ENCODE assay signal across 8 mouse cellular contexts in the genomic region with DNA sequence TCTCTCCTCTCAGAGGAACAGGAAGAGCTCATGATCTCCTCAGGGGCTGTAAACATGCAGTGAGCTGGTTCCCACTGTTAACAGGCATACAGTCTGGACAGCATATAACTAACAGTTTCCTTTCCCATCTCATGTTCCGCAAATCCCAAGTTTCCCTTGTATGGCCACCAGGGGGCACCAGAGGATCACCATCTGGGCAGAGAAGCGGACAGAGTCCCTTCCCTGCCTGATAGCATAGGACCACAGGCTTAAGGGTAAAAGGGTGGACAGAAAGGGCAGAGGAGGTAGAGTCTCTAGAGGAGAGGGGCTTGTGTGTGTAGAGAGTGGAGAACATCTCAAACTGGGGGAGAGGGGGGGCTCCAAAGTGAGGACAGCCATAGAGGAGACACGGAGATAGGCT.
DNase-seq lines count a peak whose midpoint lies in the region; ATAC-seq and TF ChIP-seq lines count a peak whose summit lies in the region.

No protein-coding gene starts in this region.

- H3K9me3 ChIP-seq in heart, postnatal 0 days (replicated peaks; ENCODE audit: control insufficient read depth, low read length) = no peaks in the 10 kb centered on the region
- H3K9me3 ChIP-seq in liver, embryonic 14.5 days (ENCODE audit: control insufficient read depth, low read length) = no peaks in the 10 kb centered on the region
- H3K9me3 ChIP-seq in neural tube, embryonic 12.5 days = no peaks in the 10 kb centered on the region
- no peaks in the 10 kb centered on the region for H3K9me3 ChIP-seq in stomach, embryonic 16.5 days (replicated peaks; ENCODE audit: control insufficient read depth, low read length)

- H3K4me1 ChIP-seq in heart, postnatal 0 days (ENCODE audit: control insufficient read depth, insufficient read depth) = no peaks in the 10 kb centered on the region
- no peaks in the 10 kb centered on the region for H3K4me1 ChIP-seq in liver, embryonic 14.5 days (replicated peaks; ENCODE audit: control insufficient read depth in 2 of 2, insufficient read depth in 2 of 2, low read length in 1 of 2)
- peaks cover 30% of the 10 kb centered on the region for H3K4me1 ChIP-seq in neural tube, embryonic 12.5 days
- peaks cover 7% of the 10 kb centered on the region for H3K4me1 ChIP-seq in stomach, embryonic 16.5 days (ENCODE audit: control insufficient read depth, insufficient read depth, low read length)

- TF ChIP-seq EP300 in heart, postnatal 0 days (IDR thresholded peaks at IDR 0.05; ENCODE audit: low read depth) = no peak
- TF ChIP-seq EP300 in liver, embryonic 14.5 days (IDR thresholded peaks at IDR 0.05; ENCODE audit: low read depth) = no peak

- H3K27ac ChIP-seq in heart, postnatal 0 days (ENCODE audit: low read depth) = no peak overlapping the region
- no peak overlapping the region for H3K27ac ChIP-seq in liver, embryonic 14.5 days
- no peak overlapping the region for H3K27ac ChIP-seq in neural tube, embryonic 12.5 days
- H3K27ac ChIP-seq in stomach, embryonic 16.5 days (ENCODE audit: low read length) = no peak overlapping the region

- no peaks in the 10 kb centered on the region for H3K36me3 ChIP-seq in heart, postnatal 0 days (replicated peaks; ENCODE audit: control insufficient read depth, insufficient read depth, low read length)
- no peaks in the 10 kb centered on the region for H3K36me3 ChIP-seq in liver, embryonic 14.5 days (replicated peaks; ENCODE audit: control insufficient read depth, insufficient read depth, low read depth)
- no peaks in the 10 kb centered on the region for H3K36me3 ChIP-seq in neural tube, embryonic 12.5 days
- H3K36me3 ChIP-seq in stomach, embryonic 16.5 days (ENCODE audit: control insufficient read depth, insufficient read depth, low read length) = no peaks in the 10 kb centered on the region

- peak; percentile 68 for ATAC-seq in erythroid progenitor cell, adult 5-6 weeks (replicated peaks; ENCODE audit: low FRiP score, poor library complexity, severe bottlenecking)
- peak; percentile 66 for ATAC-seq in heart, postnatal 0 days (ENCODE audit: insufficient read depth, low read depth)
- peak; percentile 24; the same call in 1 of the 2 replicates for ATAC-seq in liver, embryonic 14.5 days (ENCODE audit: insufficient read depth)
- peak; percentile 32; the same call in 1 of the 2 replicates for ATAC-seq in neural tube, embryonic 12.5 days (ENCODE audit: low FRiP score, low read depth)
- ATAC-seq in stomach, embryonic 16.5 days (ENCODE audit: insufficient read depth, low FRiP score) = peak; percentile 26; the same call in 1 of the 2 replicates

- peaks cover 47% of the 10 kb centered on the region for H3K27me3 ChIP-seq in heart, postnatal 0 days (ENCODE audit: control insufficient read depth, insufficient read depth, low read length)
- H3K27me3 ChIP-seq in liver, embryonic 14.5 days (ENCODE audit: control insufficient read depth, insufficient read depth, low read length) = peaks cover 14% of the 10 kb centered on the region
- H3K27me3 ChIP-seq in neural tube, embryonic 12.5 days (replicated peaks) = peaks cover 20% of the 10 kb centered on the region
- peaks cover 21% of the 10 kb centered on the region for H3K27me3 ChIP-seq in stomach, embryonic 16.5 days (ENCODE audit: control insufficient read depth, insufficient read depth, low read length)

- DNase-seq in CD4-positive helper T cell, adult 2 months (ENCODE audit: low read depth, low spot score) = peak; percentile 56
- peak; percentile 76 for DNase-seq in brain, embryonic 18.5 days (ENCODE audit: low read depth, low spot score)
- DNase-seq in heart, postnatal 0 days (ENCODE audit: low spot score) = peak; percentile 88
- peak; percentile 87 to 91 for DNase-seq in kidney, postnatal 25 days
- peak; percentile 61 to 68 (median 61) for DNase-seq in liver, embryonic 14.5 days (ENCODE audit: low read depth in 3 of 3, low spot score in 3 of 3)

- no peak overlapping the region for H3K4me2 ChIP-seq in heart, postnatal 0 days (ENCODE audit: low read depth, low read length)
- H3K4me2 ChIP-seq in liver, embryonic 14.5 days (ENCODE audit: low read depth) = no peak overlapping the region
- H3K4me2 ChIP-seq in neural tube, embryonic 12.5 days (replicated peaks) = no peak overlapping the region
- no peak overlapping the region for H3K4me2 ChIP-seq in stomach, embryonic 16.5 days (ENCODE audit: low read depth, low read length)

- H3K9ac ChIP-seq in heart, postnatal 0 days (replicated peaks; ENCODE audit: low read depth, low read length) = no peak overlapping the region
- no peak overlapping the region for H3K9ac ChIP-seq in liver, embryonic 14.5 days (replicated peaks)
- no peak overlapping the region for H3K9ac ChIP-seq in neural tube, embryonic 12.5 days
- H3K9ac ChIP-seq in stomach, embryonic 16.5 days (ENCODE audit: low read length) = no peak overlapping the region

- TF ChIP-seq CTCF in heart, postnatal 0 days (IDR thresholded peaks at IDR 0.05; ENCODE audit: low read depth) = peak; percentile 99
- TF ChIP-seq CTCF in liver, embryonic 14.5 days (IDR thresholded peaks at IDR 0.05; ENCODE audit: low read depth) = peak; percentile 99

- no peak overlapping the region for H3K4me3 ChIP-seq in heart, postnatal 0 days (ENCODE audit: low read depth, low read length)
- H3K4me3 ChIP-seq in liver, embryonic 14.5 days (ENCODE audit: insufficient read depth in 1 of 2, low read depth in 2 of 2, low read length in 2 of 2) = no peak overlapping the region
- no peak overlapping the region for H3K4me3 ChIP-seq in neural tube, embryonic 12.5 days
- no peak overlapping the region for H3K4me3 ChIP-seq in stomach, embryonic 16.5 days (replicated peaks; ENCODE audit: low read length)

- 24% methylated on average over 3 of the region's 3 CpGs for WGBS in heart, postnatal 0 days
- WGBS in liver, embryonic 14.5 days (ENCODE audit: insufficient replicate concordance) = 13% methylated on average over 3 of the region's 3 CpGs
- WGBS in neural tube, embryonic 12.5 days = 19% methylated on average over 3 of the region's 3 CpGs
- WGBS in stomach, embryonic 16.5 days = 19% methylated on average over 3 of the region's 3 CpGs
